7 mouse cellular contexts compared by ENCODE assay signal in the genomic region with DNA sequence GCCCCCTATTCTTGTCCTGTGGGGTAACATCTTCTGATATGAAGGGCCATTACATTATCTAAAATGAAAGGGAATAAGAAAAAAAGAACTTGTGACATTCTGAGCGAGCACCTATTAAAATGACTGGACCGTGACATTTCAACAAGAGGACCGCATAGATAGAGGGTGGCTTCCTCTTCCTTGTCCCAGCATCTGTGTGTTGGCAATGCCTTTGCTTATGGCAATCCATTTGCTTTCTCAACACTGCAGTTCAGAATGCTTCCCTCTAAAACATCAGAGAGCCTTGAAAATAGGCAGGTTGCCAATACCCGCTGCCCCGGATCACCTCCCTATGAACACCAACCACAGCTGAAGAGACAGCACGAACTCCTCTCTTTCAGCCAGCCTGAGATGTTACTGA. TPM values are rescaled to one million over a fixed set of nuclear protein-coding genes. Genes with fewer than 3 reads are reported as not detected.
A peak's percentile ranks its signal among the peaks of the same experiment; 100 is the strongest.
DNase-seq lines count a peak whose midpoint lies in the region; ATAC-seq lines count a peak whose summit lies in the region.

No protein-coding gene starts in this region.

- no peaks in the 10 kb centered on the region for H3K9me3 ChIP-seq in embryonic facial prominence, embryonic 12.5 days
- H3K9me3 ChIP-seq in intestine, embryonic 14.5 days (ENCODE audit: control insufficient read depth, low read length), result no peaks in the 10 kb centered on the region

- no peak overlapping the region for H3K9ac ChIP-seq in embryonic facial prominence, embryonic 12.5 days
- no peak overlapping the region for H3K9ac ChIP-seq in intestine, embryonic 14.5 days (ENCODE audit: low read length)

- no peak for ATAC-seq in embryonic facial prominence, embryonic 12.5 days (ENCODE audit: insufficient number of reproducible peaks, insufficient read depth, low FRiP score, low TSS enrichment)
- no peak for ATAC-seq in intestine, embryonic 14.5 days (replicated peaks; ENCODE audit: low FRiP score, low TSS enrichment, low read depth)
- peak; percentile 41 for ATAC-seq in megakaryocyte, adult 5-6 weeks (ENCODE audit: poor library complexity, severe bottlenecking)

- no peaks in the 10 kb centered on the region for H3K36me3 ChIP-seq in embryonic facial prominence, embryonic 12.5 days
- H3K36me3 ChIP-seq in intestine, embryonic 14.5 days (ENCODE audit: control insufficient read depth, insufficient read depth, low read length), result no peaks in the 10 kb centered on the region

- H3K27me3 ChIP-seq in embryonic facial prominence, embryonic 12.5 days, result peaks cover 8% of the 10 kb centered on the region
- H3K27me3 ChIP-seq in intestine, embryonic 14.5 days (replicated peaks; ENCODE audit: control insufficient read depth, insufficient read depth, low read length), result no peaks in the 10 kb centered on the region

- peak overlapping the region; percentile 91 for H3K4me3 ChIP-seq in embryonic facial prominence, embryonic 12.5 days
- peak overlapping the region; percentile 88 for H3K4me3 ChIP-seq in intestine, embryonic 14.5 days (ENCODE audit: low read depth, low read length)

- H3K4me2 ChIP-seq in embryonic facial prominence, embryonic 12.5 days (replicated peaks), result peak overlapping the region; percentile 95
- H3K4me2 ChIP-seq in intestine, embryonic 14.5 days (ENCODE audit: low read length), result peak overlapping the region; percentile 97

- H3K4me1 ChIP-seq in embryonic facial prominence, embryonic 12.5 days, result peaks cover 29% of the 10 kb centered on the region; the same call in 1 of the 2 replicates
- H3K4me1 ChIP-seq in intestine, embryonic 14.5 days (replicated peaks; ENCODE audit: control insufficient read depth, insufficient read depth, low read length), result peaks cover 37% of the 10 kb centered on the region

- WGBS in embryonic facial prominence, embryonic 12.5 days, result 72% methylated on average over 6 of the region's 6 CpGs
- 67% methylated on average over 6 of the region's 6 CpGs for WGBS in intestine, embryonic 14.5 days

- DNase-seq in retina, postnatal 1 day, result peak; percentile 39
- no peak for DNase-seq in retina, embryonic 14.5 days (ENCODE audit: low spot score)
- no peak for DNase-seq in intestine, embryonic 14.5 days (ENCODE audit: low spot score)
- DNase-seq in urinary bladder, adult 18-20 months (ENCODE audit: low spot score in 2 of 2), result no peak
- DNase-seq in frontal cortex, postnatal 36 days (ENCODE audit: low spot score in 2 of 2), result no peak

- H3K27ac ChIP-seq in embryonic facial prominence, embryonic 12.5 days, result no peak overlapping the region
- no peak overlapping the region for H3K27ac ChIP-seq in intestine, embryonic 14.5 days (ENCODE audit: low read depth)

RNA-seq across cellular contexts. Expression of gene Nin, which starts 3.6 kb away (rescaled TPM):
- polyA plus RNA-seq in embryonic facial prominence, embryonic 12.5 days (2016; fragmentation: Nextera tagmentation; extraction: Ambion mirVana), result 11.5 and 13.5 TPM in 2 replicates
- polyA plus RNA-seq in intestine, embryonic 14.5 days (2014; fragmentation: Nextera tagmentation; extraction: Ambion mirVana), result 18.5 and 21.2 TPM in 2 replicates
- 154 and 171 TPM in 2 replicates for total RNA-seq in megakaryocyte, adult 5-6 weeks (2015)
- total RNA-seq in megakaryocyte, adult 5-6 weeks (2017), result 227 and 264 TPM in 2 replicates

RNA-seq across cellular contexts. Expression of gene Abhd12b, which starts 44.0 kb away (rescaled TPM):
- polyA plus RNA-seq in embryonic facial prominence, embryonic 12.5 days (2016; fragmentation: Nextera tagmentation; extraction: Ambion mirVana), result 0.09 and 0.25 TPM in 2 replicates
- 0.49 and 0.71 TPM in 2 replicates for polyA plus RNA-seq in intestine, embryonic 14.5 days (2014; fragmentation: Nextera tagmentation; extraction: Ambion mirVana)
- not detected in 2 replicates for total RNA-seq in megakaryocyte, adult 5-6 weeks (2015)
- total RNA-seq in megakaryocyte, adult 5-6 weeks (2017), result not detected in 2 replicates
